Mouse (Mus musculus): ENCODE measurements at regions not wholly inside any gene's neighbourhood (a gene's known extent, or its start where the extent isn't known, plus 50 kb on each side); places are given as distances from the start of the nearest gene placed in this dataset.

- TF ChIP-seq CTCF (IDR thresholded peaks at IDR 0.05; ENCODE audit: borderline replicate concordance, insufficient read depth, low read depth, low read length), result no peak
- TF ChIP-seq POLR2A (IDR thresholded peaks at IDR 0.05; ENCODE audit: borderline replicate concordance, insufficient read depth, low read length), result no peak
These were observed 61.9 kb upstream of the Cdh4 start for GRCm38 (mm10) chr2:179380444-179380705.
